Mouse (Mus musculus) fat pad, adult 2 months (tissue): ENCODE data around the gene Ppp2r2d.

ENCODE experiments used
- DNase-seq: peaks from one replicate; pipeline ENCODE4 v3.0.0-alpha.2; 2011; ENCODE audit warnings: low read depth, low spot score; ENCODE audit errors: extremely low read depth

The Ppp2r2d gene

GRCm38 (mm10) chr7:138921611-138922010 is 75.7 kb downstream of the Ppp2r2d start:
- DNase-seq, result no peak

DNA sequence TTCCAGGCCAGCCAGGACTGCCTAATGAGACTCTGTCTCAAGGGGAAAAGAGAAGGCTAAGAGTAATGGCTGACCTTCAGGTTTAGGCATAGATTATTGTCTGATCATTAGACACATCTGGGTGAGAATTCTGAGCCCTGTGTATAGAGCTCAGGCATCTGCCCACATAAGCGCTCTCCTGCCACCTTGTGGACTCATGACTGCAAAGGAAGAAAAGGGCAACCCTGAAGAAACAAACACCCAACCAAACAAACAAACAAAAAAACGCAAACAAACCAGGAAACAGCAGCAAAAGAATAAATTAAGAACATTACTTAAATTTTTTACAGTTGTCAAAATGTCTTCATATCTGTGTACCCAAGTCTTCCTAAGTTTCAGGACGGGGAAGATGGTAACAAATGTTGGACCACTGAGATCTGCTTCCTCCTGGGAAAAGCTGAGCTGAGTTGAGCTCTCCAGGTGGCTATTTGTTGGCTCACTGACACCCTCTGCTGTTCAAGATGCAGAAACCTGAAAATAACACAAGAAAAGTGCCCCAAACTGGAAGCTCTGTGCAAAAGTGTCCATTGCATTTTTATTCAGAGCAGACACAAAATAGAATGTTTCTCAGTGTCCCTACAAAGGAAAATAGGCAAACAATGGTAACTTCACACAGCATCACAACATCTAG is 78.0 kb downstream of the Ppp2r2d start:
- no peak for DNase-seq

GRCm38 (mm10) chr7:138928456-138928855 is 82.6 kb downstream of the Ppp2r2d start:
- no peak for DNase-seq
